Mouse (Mus musculus) thymus, adult 2 months (tissue): ENCODE measurements around the gene Tmem210.

ENCODE experiments used
- CTCF ChIP-seq: fragments of 200-500 bp; IDR thresholded peaks from 2 replicates; pipeline ENCODE4 v1.5.1; 2012; ENCODE audit warnings: mild to moderate bottlenecking, control low read depth, low read length, moderate library complexity, borderline replicate concordance; ENCODE audit not compliant: control insufficient read depth, poor library complexity, insufficient read depth; ENCODE audit errors: extremely low read depth
- POLR2A ChIP-seq: fragments of 200-500 bp; IDR thresholded peaks from 2 replicates; pipeline ENCODE4 v1.6.1; 2012; ENCODE audit warnings: mild to moderate bottlenecking, low read length, control low read depth, moderate library complexity; ENCODE audit not compliant: control insufficient read depth, poor library complexity, insufficient read depth; ENCODE audit errors: extremely low read depth

GRCm38 (mm10) chr2:25239766-25240165 is 48.2 kb upstream of the Tmem210 start:
- TF ChIP-seq CTCF (no peak), POLR2A (no peak)
